25 mouse cellular contexts compared by ENCODE assay signal in the genomic region with DNA sequence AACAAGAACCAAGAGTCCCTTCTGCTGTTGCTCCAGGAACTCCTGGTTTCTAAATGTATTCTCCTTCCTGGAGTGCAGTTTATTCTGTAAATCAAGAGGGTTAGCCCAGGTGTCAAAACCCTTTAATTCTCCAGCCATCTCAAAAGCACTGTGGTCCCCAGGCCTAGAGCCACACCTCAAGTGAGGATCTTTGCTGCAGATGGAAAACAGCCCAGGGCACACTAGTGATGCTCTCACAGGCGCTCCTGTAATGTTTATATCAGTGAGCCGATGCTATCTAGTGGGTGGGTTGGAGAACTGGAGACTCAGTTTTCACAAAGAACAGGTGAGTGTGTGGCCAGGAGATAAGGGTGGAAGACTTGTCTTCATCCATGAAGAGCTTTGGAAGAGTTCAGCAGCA. TPM values are rescaled to one million over a fixed set of nuclear protein-coding genes. Genes with fewer than 3 reads are reported as not detected.
DNase-seq lines count a peak whose midpoint lies in the region; ATAC-seq lines count a peak whose summit lies in the region.
"Had no signal": no experiment of that assay in that cellular context is flagged by ENCODE, and none has a peak within 500 bp of the region (broad histone marks: within the 10 kb centered on the region; RNA-seq: fewer than 3 reads in every experiment).

Gene Gm12169, plus strand, starts transcription at position 301 of the 400 bp plus-strand sequence.

- DNase-seq in heart, adult 11 months, result peak; percentile 15
- DNase-seq in heart, postnatal 25 days (ENCODE audit: low spot score), result no peak
- DNase-seq in intestine, embryonic 14.5 days (ENCODE audit: low spot score), result peak; percentile 24
- DNase-seq: adrenal gland, adult 2 months; adrenal gland, adult 8-10 months; adrenal gland, postnatal 10 days; adrenal gland, postnatal 14 days; adrenal gland, postnatal 25 days; adrenal gland, postnatal 36 days; B cell, adult 2 months; cerebellum, adult 11 months; cerebellum, adult 11-12 months; cerebellum, adult 18-20 months had no signal

- no peaks in the 10 kb centered on the region for H3K9me3 ChIP-seq in intestine, embryonic 14.5 days (ENCODE audit: control insufficient read depth, low read length)
- no peaks in the 10 kb centered on the region for H3K9me3 ChIP-seq in intestine, embryonic 16.5 days (ENCODE audit: control insufficient read depth, low read length)
- H3K9me3 ChIP-seq: G1E had no signal

- H3K36me3 ChIP-seq in intestine, embryonic 14.5 days (ENCODE audit: control insufficient read depth, insufficient read depth, low read length), result no peaks in the 10 kb centered on the region
- no peaks in the 10 kb centered on the region for H3K36me3 ChIP-seq in intestine, embryonic 16.5 days (ENCODE audit: control insufficient read depth, insufficient read depth, low read length)
- H3K36me3 ChIP-seq: G1E had no signal

- no peak within 1 kb of the TSS for H3K4me3 ChIP-seq in intestine, embryonic 14.5 days (ENCODE audit: low read depth, low read length)
- H3K4me3 ChIP-seq in intestine, embryonic 16.5 days (ENCODE audit: low read length), result no peak within 1 kb of the TSS

- no peaks in the 10 kb centered on the region for H3K27me3 ChIP-seq in intestine, embryonic 14.5 days (replicated peaks; ENCODE audit: control insufficient read depth, insufficient read depth, low read length)
- no peaks in the 10 kb centered on the region for H3K27me3 ChIP-seq in intestine, embryonic 16.5 days (replicated peaks; ENCODE audit: control insufficient read depth, insufficient read depth, low read length)
- H3K27me3 ChIP-seq: CH12.LX, Patski had no signal

- no peak within 1 kb of the TSS for H3K27ac ChIP-seq in intestine, embryonic 14.5 days (ENCODE audit: low read depth)
- no peak within 1 kb of the TSS for H3K27ac ChIP-seq in intestine, embryonic 16.5 days (ENCODE audit: low read length)

- H3K4me1 ChIP-seq in intestine, embryonic 14.5 days (replicated peaks; ENCODE audit: control insufficient read depth, insufficient read depth, low read length), result no peaks in the 10 kb centered on the region
- no peaks in the 10 kb centered on the region for H3K4me1 ChIP-seq in intestine, embryonic 16.5 days (ENCODE audit: control insufficient read depth, insufficient read depth, low read length)

- intact Hi-C loops in heart, postnatal 25 days (cut with DNase I), result no loop called here

- H3K9ac ChIP-seq in intestine, embryonic 14.5 days (ENCODE audit: low read length), result no peak within 1 kb of the TSS
- H3K9ac ChIP-seq in intestine, embryonic 16.5 days (ENCODE audit: low read depth, low read length), result no peak within 1 kb of the TSS

- H3K4me2 ChIP-seq in intestine, embryonic 14.5 days (ENCODE audit: low read length), result no peak within 1 kb of the TSS
- H3K4me2 ChIP-seq in intestine, embryonic 16.5 days (ENCODE audit: low read depth, low read length), result no peak within 1 kb of the TSS

- WGBS in intestine, embryonic 14.5 days, result 84% methylated on average over 2 of the region's 2 CpGs
- WGBS in intestine, embryonic 16.5 days, result 72% methylated on average over 2 of the region's 2 CpGs

- no peak for ATAC-seq in intestine, embryonic 14.5 days (replicated peaks; ENCODE audit: low FRiP score, low TSS enrichment, low read depth)
- no peak for ATAC-seq in intestine, embryonic 16.5 days
- ATAC-seq: activated CD4-positive, CD25-positive, alpha-beta regulatory T cell, adult 4 months; CD4-positive, CD25-positive, alpha-beta regulatory T cell, adult 4 months; Patski had no signal

RNA-seq across cellular contexts. Expression of gene Gm12169, which starts in this region (rescaled TPM):
- total RNA-seq in heart, postnatal 25 days (2021), result not detected
- polyA plus RNA-seq in intestine, embryonic 14.5 days (2014; fragmentation: Nextera tagmentation; extraction: Ambion mirVana), result not detected in 2 replicates
- not detected in 2 replicates for polyA plus RNA-seq in intestine, embryonic 16.5 days (2015; fragmentation: Nextera tagmentation; extraction: Ambion mirVana)
- total RNA-seq: adrenal gland, adult 18-20 months; adrenal gland, adult 2 months; adrenal gland, adult 8-10 months; adrenal gland, postnatal 10 days; adrenal gland, postnatal 14 days; adrenal gland, postnatal 25 days; adrenal gland, postnatal 36 days; adrenal gland, postnatal 4 days; CH12.LX; ES-E14; G1E; MEL had no signal
- polyA plus RNA-seq: adrenal gland, adult 2 months; brain, embryonic 14.5 days; C2C12; G1E; Patski had no signal

Comparison
In these comparisons a context has a peak if more than half of its experiments do, and no peak if none do; other contexts are left out.
1. Peak in DNase-seq in intestine, embryonic 14.5 days; RNA of the gene not detected or under 1 TPM.